Mouse (Mus musculus) inflammation-experienced regulatory T-cells, adult 6 months (primary cell): ENCODE data around the gene Dguok. TPM values are rescaled to one million over a fixed set of nuclear protein-coding genes. Genes with fewer than 3 reads are reported as not detected.

Source experiments
- ATAC-seq: one replicate; pipeline ENCODE4 v1.8.0; 2017
- polyA plus RNA-seq, 3 experiments: library from polyadenylated mRNA; unstranded; fragments of 100-300 nt; shearing (Covaris generic); gene quantifications; one replicate each; pipeline ENCODE4 v1.2.1; 2017

Dguok gene
- polyA plus RNA-seq, 3 experiments from 2014 or later, result 60.1 to 100 (median 87.6) TPM

- ATAC-seq, result no peak
These were observed 51.2 kb downstream of the Dguok start for GRCm38 (mm10) chr6:83455328-83456130.

DNA sequence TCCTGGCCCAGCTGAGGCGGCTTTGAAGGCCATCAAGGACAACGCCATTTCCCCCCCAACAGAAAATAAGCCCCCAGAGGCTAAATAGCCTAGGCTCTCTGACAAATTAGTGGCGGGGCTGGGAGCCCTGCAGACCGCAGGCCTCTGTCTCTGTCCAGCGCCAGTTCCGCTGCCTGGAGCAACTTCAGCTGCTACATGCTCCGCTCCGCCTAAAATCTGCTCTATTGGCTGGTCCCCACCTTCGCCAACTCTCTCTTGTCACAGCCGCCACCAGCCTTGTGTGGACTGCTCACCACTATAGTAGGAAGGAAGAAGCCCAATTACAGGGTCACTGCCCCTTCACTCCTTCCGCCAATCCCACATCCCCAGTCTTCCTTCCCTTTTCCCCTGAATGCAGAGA is 53.1 kb downstream of the Dguok start:
- ATAC-seq, result no peak

DNA sequence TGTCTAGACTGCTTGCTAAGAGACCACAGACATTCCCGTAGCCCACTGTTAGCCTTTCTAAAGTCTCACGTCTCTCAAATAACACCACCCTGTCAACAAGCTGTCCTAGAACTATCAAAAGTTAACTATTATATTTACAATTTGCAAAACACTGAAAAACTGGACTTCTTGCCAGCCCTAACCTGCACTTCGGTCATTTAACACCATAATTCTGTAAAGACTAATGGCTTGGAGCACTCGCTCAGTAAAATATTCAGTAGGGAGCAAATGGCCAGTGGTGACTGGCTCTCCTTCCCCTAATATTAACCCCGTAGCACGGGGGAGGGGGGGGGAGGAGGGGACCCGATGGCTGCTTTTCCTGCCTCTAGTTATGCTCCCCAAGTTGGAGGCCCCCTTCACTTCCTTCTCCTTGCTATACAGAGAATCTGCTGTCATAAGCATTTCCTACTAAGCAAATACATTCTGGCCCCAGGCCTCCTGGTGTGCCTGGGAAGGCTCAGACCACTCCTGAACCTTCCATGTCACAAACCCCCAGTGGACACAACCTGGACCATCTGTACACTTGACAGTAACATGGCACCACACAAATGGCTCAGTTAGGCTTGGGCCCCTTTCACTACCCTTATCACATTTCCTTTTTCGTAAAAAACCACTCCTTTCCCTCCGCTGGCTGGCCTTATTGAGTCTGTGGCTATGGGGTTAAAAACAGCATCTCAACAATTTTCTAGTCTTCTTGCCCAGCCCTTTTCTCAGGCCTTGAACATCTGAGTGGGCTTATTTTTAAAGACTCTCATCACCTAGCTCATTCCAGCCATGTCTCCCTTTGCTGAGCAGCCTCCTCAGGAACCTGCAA is 56.1 kb downstream of the Dguok start:
- ATAC-seq, result no peak

GRCm38 (mm10) chr6:83449440-83449839 is 57.3 kb downstream of the Dguok start:
- ATAC-seq, result no peak

DNA sequence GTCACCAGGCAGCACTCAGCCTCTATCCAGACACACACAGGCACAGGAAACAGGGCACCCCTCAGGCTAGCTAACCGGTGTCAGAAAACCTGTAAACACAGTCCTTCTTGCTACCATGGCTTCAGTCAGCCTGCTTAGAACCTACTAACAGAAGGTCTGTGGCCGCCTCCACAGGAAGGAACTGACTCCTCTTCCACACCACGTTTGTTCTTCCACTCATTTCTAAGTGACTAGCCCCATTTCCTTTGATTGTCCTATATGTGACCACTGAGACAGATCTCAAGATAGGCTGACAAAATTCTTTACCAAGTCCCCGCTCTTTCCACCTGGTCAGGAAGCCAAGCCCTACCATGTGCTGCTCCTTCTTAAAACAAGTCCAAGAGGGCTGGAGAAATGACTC is 57.9 kb downstream of the Dguok start:
- peak; percentile 57 for ATAC-seq

- ATAC-seq, result no peak
These were observed 59.7 kb downstream of the Dguok start for GRCm38 (mm10) chr6:83447031-83447430.

DNA sequence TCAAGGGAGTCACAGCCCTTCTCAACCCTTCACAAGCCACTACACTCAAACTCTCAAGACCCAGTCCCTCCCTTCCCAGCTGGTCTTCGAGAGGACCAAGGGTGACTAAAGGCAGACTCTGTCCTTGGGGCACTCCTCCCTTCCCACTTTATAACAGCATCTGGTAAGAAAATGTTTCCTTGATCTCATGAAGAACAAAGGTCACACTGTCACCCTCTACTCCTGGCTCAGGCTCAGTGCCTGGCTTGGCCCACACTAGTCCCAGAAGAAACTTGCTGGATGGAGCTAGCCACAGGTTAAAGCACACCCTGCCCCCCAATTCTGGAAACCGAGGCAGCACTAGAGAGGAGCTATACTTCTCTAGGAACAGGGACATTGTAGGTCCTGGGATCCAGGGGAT is 61.0 kb downstream of the Dguok start:
- no peak for ATAC-seq

DNA sequence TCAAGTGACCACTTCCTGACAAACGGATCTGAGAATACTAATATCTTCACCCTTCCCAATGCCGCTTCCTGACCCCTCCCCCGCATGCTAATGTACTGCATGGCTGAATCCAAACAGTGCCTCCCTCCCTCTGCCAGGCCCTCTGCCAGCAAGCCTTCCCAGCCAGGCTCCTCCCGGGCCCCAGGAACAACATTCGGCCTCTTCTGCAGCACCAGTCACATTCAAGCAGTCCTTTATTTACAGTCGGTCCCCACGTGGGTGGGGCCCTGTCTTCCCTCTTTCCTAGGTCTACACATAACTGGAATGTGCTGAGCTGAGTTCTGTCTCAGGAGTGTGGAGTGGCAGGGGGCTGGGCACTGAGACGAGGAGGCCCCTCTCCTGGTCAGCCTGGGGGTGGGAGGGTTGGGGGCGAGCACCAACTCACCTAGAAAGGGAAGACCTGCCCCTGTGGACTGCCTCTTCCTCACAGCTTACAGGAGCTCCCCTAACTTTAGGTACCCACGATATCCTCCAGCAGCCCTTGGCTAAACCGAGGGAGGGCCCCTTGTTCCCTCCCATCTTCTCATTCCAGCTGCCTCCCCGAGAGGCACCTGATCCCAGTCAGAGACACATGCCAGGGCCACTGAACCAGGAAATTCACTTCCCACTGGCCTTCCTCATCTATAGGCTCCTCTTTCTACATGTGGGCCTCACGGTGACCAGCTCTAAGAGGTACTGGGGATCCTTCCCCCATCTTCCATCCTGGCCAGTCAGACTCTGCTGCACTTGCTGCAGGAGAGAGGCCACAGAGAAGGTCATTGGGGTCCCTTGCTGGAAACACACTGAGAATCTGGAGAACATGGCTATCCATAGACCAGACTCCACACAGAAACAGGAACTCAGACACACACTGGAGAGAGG is 63.1 kb downstream of the Dguok start:
- no peak for ATAC-seq

- no peak for ATAC-seq
These were observed 64.1 kb downstream of the Dguok start for GRCm38 (mm10) chr6:83442639-83443038.

GRCm38 (mm10) chr6:83441259-83442061 is 65.3 kb downstream of the Dguok start:
- peak; percentile 73 for ATAC-seq

GRCm38 (mm10) chr6:83440510-83441258 is 66.1 kb downstream of the Dguok start:
- peak; percentile 31 for ATAC-seq

GRCm38 (mm10) chr6:83440197-83440509 is 66.6 kb downstream of the Dguok start:
- ATAC-seq, result no peak

- ATAC-seq, result no peak
These were observed 67.0 kb downstream of the Dguok start for GRCm38 (mm10) chr6:83439781-83440180.

GRCm38 (mm10) chr6:83439119-83439767 is 67.5 kb downstream of the Dguok start:
- ATAC-seq, result no peak

DNA sequence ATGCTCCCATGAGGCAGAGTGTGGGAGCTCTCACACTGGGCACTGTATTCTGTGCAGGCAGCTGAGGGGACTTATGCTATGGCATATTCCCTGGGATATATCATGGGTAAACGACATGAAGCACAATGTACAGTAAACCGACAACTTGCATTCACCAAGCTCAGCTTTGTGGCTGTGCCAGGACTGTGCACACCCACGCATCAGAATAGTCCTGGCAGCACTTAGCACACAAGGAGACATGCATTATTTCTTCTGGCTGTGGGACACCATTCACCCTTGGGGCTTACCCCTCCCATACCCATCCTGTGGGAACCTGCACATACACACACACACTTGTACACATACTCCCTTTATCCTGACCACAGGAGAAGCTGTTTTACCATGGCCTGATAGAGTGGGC is 68.2 kb downstream of the Dguok start:
- ATAC-seq, result no peak

DNA sequence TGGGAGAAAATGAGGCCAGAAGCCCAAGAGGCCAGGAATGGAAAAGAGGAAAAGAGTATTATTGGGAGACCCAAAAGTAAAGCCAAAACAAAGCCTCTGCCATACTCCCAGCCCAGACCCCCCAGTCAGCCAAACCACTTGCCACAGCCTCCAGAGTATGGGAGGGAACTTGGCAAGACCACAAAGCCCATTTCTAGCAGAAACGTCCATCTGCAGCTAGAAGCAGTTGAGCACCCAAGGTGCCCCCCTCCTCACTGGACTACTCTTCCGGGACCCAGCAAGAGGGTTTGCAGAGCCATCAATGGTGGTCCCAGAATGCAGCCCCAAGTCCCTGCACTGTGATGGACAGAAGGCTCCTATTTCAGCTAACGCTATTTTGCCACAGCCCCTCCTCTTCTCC is 69.0 kb downstream of the Dguok start:
- no peak for ATAC-seq

DNA sequence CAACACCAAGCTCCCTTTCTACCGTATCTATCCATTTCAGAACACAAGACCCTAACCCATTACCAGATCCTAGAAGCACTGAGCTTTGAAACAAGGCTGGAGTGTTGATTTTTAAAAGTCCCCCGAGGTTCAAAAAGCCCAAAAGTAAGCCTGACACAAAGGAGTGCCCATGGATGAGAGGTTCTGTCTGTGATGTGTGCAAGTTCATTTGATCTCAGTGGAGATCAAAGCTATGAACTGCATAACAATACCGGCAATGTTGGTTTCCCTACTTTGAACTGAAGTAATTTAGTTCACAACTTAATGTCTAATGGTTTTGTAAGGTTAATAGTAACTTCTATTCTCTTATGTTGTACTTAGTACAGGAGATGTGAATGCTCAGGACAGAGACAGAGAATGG is 69.5 kb downstream of the Dguok start:
- ATAC-seq, result peak; percentile 43

- ATAC-seq, result no peak
These were observed 70.2 kb downstream of the Dguok start for GRCm38 (mm10) chr6:83436547-83436946.

DNA sequence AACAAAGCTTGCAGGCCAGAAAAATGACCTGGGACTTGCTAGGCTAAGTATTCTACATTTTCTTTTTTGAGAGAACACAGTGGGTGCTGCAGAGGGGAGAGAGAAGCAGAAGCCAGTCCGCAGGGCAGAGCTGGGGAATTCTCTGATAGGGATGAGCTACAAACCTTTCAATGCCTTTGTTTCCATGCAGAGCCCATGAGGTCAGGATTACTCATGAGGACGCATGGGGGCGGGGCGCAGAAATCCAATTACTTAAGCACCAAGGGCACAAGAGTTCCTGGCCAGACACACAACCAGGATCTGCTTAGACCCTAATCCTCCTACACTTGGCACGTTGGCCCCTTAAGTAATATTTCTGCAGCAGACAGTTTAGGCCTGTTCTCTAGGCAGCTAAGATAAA is 71.6 kb downstream of the Dguok start:
- no peak for ATAC-seq

GRCm38 (mm10) chr6:83433546-83433945 is 73.2 kb downstream of the Dguok start:
- ATAC-seq, result no peak

DNA sequence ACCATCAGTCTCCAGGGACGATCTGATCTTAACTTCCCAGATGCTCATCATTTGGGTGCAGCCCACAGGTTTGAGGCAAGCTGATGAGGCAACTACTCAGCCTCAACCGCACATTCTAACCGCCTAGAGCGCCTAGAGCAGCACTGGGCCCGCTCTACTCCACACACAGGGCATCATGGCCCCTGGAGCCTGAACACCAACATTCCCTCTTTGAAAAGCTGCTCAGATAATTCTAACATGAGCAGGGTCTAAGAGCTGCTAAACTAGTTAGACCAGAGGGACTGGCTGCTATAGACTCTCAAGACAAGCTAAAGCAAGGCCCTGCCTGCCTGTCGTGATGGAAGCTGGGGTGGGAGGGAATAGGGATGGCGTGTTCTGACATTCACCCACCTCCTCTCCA is 73.8 kb downstream of the Dguok start:
- ATAC-seq, result no peak
